Mouse (Mus musculus): ENCODE measurements around the gene Pdpk1.

DNA sequence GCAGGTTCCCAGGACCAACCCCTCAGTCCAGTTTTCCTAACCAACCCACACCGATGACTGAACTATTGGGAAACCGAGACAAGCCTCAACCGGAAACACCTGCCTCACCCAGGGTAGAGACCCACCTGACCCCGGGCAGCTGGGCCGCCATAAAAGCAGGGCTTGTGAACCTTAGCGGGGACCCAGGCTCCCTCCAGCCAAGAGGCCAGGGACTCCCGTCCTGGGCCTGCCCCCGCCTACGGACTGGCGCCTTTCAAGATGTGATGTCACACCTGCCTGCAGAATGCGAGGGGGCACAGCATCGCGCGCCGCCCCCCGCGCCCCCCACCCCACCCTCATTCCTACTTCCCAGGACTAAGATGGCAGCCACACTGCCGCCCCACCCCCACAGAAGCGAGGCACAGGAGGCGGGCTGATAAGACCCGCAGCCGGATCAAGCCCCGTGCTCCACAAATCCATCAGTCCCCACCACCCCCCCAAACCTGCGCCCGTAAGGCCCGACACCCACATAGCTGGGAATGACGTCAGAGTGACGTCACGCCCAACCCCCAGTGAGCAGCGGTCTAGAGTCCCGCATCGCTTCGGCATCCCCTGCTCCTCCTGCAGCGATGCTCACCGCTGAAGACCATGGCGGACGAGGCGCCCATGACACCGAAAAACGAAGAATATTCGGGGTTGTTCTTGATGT is 18.0 kb upstream of the Pdpk1 start:
- TF ChIP-seq CTCF (IDR thresholded peaks at IDR 0.05; ENCODE audit: low read depth) (no peak), EP300 (IDR thresholded peaks at IDR 0.05; ENCODE audit: low read depth) (no peak)
